8 mouse cellular contexts compared by ENCODE assay signal in genomic region chr5:138848102-138848501, GRCm38 (mm10). TPM values are rescaled to one million over a fixed set of nuclear protein-coding genes. Genes with fewer than 3 reads are reported as not detected.
DNase-seq lines count a peak whose midpoint lies in the region; ATAC-seq and TF ChIP-seq lines count a peak whose summit lies in the region.

No protein-coding gene starts in this region.

- TF ChIP-seq POLR2A in limb, embryonic 14.5 days (IDR thresholded peaks at IDR 0.05; ENCODE audit: borderline replicate concordance, extremely low read depth, insufficient read depth, insufficient read length) = no peak

- no peaks in the 10 kb centered on the region for H3K27me3 ChIP-seq in embryonic facial prominence, embryonic 14.5 days (replicated peaks; ENCODE audit: control insufficient read depth, insufficient read depth, low read length)
- H3K27me3 ChIP-seq in kidney, embryonic 14.5 days (ENCODE audit: control insufficient read depth, insufficient read depth, low read length) = no peaks in the 10 kb centered on the region
- H3K27me3 ChIP-seq in limb, embryonic 14.5 days (ENCODE audit: control insufficient read depth, insufficient read depth, low read length) = no peaks in the 10 kb centered on the region

- ATAC-seq in embryonic facial prominence, embryonic 14.5 days (ENCODE audit: low read depth) = peak; percentile 81
- ATAC-seq in kidney, embryonic 14.5 days (ENCODE audit: low FRiP score, low TSS enrichment) = peak; percentile 71
- ATAC-seq in limb, embryonic 14.5 days (ENCODE audit: low FRiP score, low read depth) = peak; percentile 78
- ATAC-seq in monocyte, adult 5-6 weeks (replicated peaks; ENCODE audit: insufficient number of reproducible peaks, low FRiP score, low TSS enrichment, poor library complexity, severe bottlenecking) = peak; percentile 93

- peak overlapping the region; percentile 15; the same call in 1 of the 2 replicates for H3K4me2 ChIP-seq in embryonic facial prominence, embryonic 14.5 days (ENCODE audit: low read depth, low read length)
- no peak overlapping the region; the same call in 1 of the 2 replicates for H3K4me2 ChIP-seq in kidney, embryonic 14.5 days (replicated peaks; ENCODE audit: low read depth, low read length)
- no peak overlapping the region for H3K4me2 ChIP-seq in limb, embryonic 14.5 days (replicated peaks; ENCODE audit: low read depth, low read length, severe bottlenecking)

- DNase-seq in 3134 (ENCODE audit: extremely low read depth, insufficient read length, low spot score) = peak; percentile 74
- peak; percentile 84 to 85 for DNase-seq in adrenal gland, postnatal 4 days (ENCODE audit: low spot score in 2 of 2)
- peak; percentile 90 for DNase-seq in embryonic facial prominence, embryonic 14.5 days (ENCODE audit: low spot score)
- peak; percentile 81 to 89 for DNase-seq in heart, adult 9 months (ENCODE audit: low spot score in 2 of 2)
- DNase-seq in limb, embryonic 14.5 days (ENCODE audit: low spot score) = peak; percentile 88
- DNase-seq in spleen, postnatal 4 days (ENCODE audit: low spot score in 2 of 2) = peak; percentile 78 to 92

- no peak overlapping the region for H3K27ac ChIP-seq in embryonic facial prominence, embryonic 14.5 days (replicated peaks; ENCODE audit: low read depth, low read length)
- H3K27ac ChIP-seq in kidney, embryonic 14.5 days (ENCODE audit: low read depth, low read length) = no peak overlapping the region
- H3K27ac ChIP-seq in limb, embryonic 14.5 days (replicated peaks; ENCODE audit: low read depth, low read length) = no peak overlapping the region

- WGBS in embryonic facial prominence, embryonic 14.5 days = 5% methylated on average over 7 of the region's 7 CpGs
- 3% methylated on average over 7 of the region's 7 CpGs for WGBS in kidney, embryonic 14.5 days
- 8% methylated on average over 7 of the region's 7 CpGs for WGBS in limb, embryonic 14.5 days

- H3K9me3 ChIP-seq in embryonic facial prominence, embryonic 14.5 days (ENCODE audit: control insufficient read depth, low read length) = peaks cover 4% of the 10 kb centered on the region; the same call in 1 of the 2 replicates
- no peaks in the 10 kb centered on the region for H3K9me3 ChIP-seq in kidney, embryonic 14.5 days (ENCODE audit: control insufficient read depth, low read length)
- H3K9me3 ChIP-seq in limb, embryonic 14.5 days (ENCODE audit: control insufficient read depth, low read length) = no peaks in the 10 kb centered on the region

- no peak overlapping the region for H3K4me3 ChIP-seq in embryonic facial prominence, embryonic 14.5 days (ENCODE audit: low read depth, low read length)
- no peak overlapping the region for H3K4me3 ChIP-seq in kidney, embryonic 14.5 days (ENCODE audit: low read length)
- H3K4me3 ChIP-seq in limb, embryonic 14.5 days (replicated peaks; ENCODE audit: low read length) = no peak overlapping the region

- H3K4me1 ChIP-seq in embryonic facial prominence, embryonic 14.5 days (ENCODE audit: control insufficient read depth, insufficient read depth, low read length) = no peaks in the 10 kb centered on the region
- H3K4me1 ChIP-seq in kidney, embryonic 14.5 days (ENCODE audit: control insufficient read depth, insufficient read depth, low read length) = no peaks in the 10 kb centered on the region
- no peaks in the 10 kb centered on the region for H3K4me1 ChIP-seq in limb, embryonic 14.5 days (ENCODE audit: control insufficient read depth, insufficient read depth, low read length)

- no peak overlapping the region for H3K9ac ChIP-seq in embryonic facial prominence, embryonic 14.5 days (ENCODE audit: low read depth, low read length)
- H3K9ac ChIP-seq in kidney, embryonic 14.5 days (ENCODE audit: low read depth, low read length) = no peak overlapping the region
- no peak overlapping the region for H3K9ac ChIP-seq in limb, embryonic 14.5 days (ENCODE audit: low read depth, low read length, severe bottlenecking)

- no peaks in the 10 kb centered on the region for H3K36me3 ChIP-seq in embryonic facial prominence, embryonic 14.5 days (ENCODE audit: control insufficient read depth, insufficient read depth, low read length)
- no peaks in the 10 kb centered on the region for H3K36me3 ChIP-seq in kidney, embryonic 14.5 days (ENCODE audit: control insufficient read depth, insufficient read depth, low read length)
- H3K36me3 ChIP-seq in limb, embryonic 14.5 days (ENCODE audit: control insufficient read depth, insufficient read depth, low read length) = no peaks in the 10 kb centered on the region

RNA-seq across cellular contexts. Expression of gene Gm5294, which starts 28.2 kb away (rescaled TPM):
- total RNA-seq in adrenal gland, postnatal 4 days (2021) = not detected
- not detected in 2 replicates for polyA plus RNA-seq in embryonic facial prominence, embryonic 14.5 days (2014; fragmentation: Nextera tagmentation; extraction: Ambion mirVana)
- not detected in 2 replicates for polyA plus RNA-seq in kidney, embryonic 14.5 days (2014; fragmentation: Nextera tagmentation; extraction: Ambion mirVana)
- not detected in 2 replicates for polyA plus RNA-seq in limb, embryonic 14.5 days (2012; rRNA removed)
- not detected in 2 replicates for polyA plus RNA-seq in limb, embryonic 14.5 days (2014; fragmentation: Nextera tagmentation; extraction: Ambion mirVana)
- not detected in 3 replicates for total RNA-seq in monocyte, adult 5-6 weeks (2017)
